Mouse (Mus musculus): Measurements from ENCODE around the gene Bax.
A peak's percentile ranks its signal among the peaks of the same experiment; 100 is the strongest.
"Not testable (repeated sequence)": the region's sequence is repeated elsewhere in the genome, so short reads cannot be mapped to it uniquely, and the experiment has no call there.

DNA sequence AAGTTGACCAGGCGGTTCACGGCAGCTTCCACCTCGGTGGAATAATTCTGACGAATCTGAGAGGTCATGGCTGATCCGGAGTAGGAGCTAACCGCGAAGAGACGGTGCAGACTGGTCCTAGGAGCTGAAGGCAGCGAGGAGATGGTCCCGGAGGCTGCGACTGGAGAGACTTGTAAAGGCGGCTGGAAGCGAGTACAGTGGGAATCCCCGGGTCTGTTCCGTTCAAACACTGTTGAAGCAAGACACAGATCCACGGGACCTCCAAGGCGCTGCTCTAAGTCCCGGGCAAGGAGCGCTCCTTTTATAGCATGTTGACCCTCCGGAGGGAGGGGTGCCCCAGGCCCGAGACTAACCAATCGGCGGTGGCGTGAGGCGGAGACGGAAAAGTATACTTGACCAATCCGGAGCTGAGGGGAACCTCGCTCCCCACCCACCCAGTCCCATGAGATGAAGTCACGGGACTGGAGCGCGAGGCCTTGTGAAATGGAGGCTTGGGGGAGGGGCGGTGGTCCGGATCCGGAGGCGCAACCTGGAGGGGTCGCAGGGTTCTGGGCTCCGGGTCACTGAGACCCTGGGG is 7.0 kb downstream of the Bax start, which contains the start of gene Ftl1:
- not testable (repeated sequence) for TF ChIP-seq CTCF (IDR thresholded peaks at IDR 0.05)
- TF ChIP-seq POLR2A (IDR thresholded peaks at IDR 0.05; ENCODE audit: insufficient read depth, low read depth, low read length): peak; percentile 98

All from heart, adult 2 months (tissue).